Comparison of ENCODE assay signal across 36 mouse cellular contexts in genomic region chr8:72042493-72042892, GRCm38 (mm10). TPM values are rescaled to one million over a fixed set of nuclear protein-coding genes. Genes with fewer than 3 reads are reported as not detected.
DNase-seq lines count a peak whose midpoint lies in the region; ATAC-seq and TF ChIP-seq lines count a peak whose summit lies in the region.
"Had no signal": no experiment of that assay in that cellular context is flagged by ENCODE, and none has a peak within 500 bp of the region (broad histone marks: within the 10 kb centered on the region; RNA-seq: fewer than 3 reads in every experiment).

No protein-coding gene starts in this region.

- no peak overlapping the region for H3K4me3 ChIP-seq in limb, embryonic 11.5 days (ENCODE audit: low read depth, low read length)
- H3K4me3 ChIP-seq in limb, embryonic 10.5 days: no peak overlapping the region
- H3K4me3 ChIP-seq in bone marrow, adult 2 months (replicated peaks; ENCODE audit: control insufficient read depth, low read depth, low read length): no peak overlapping the region
- H3K4me3 ChIP-seq in kidney, embryonic 16.5 days (ENCODE audit: low read length): no peak overlapping the region
- H3K4me3 ChIP-seq: embryonic facial prominence, embryonic 12.5 days; embryonic facial prominence, embryonic 15.5 days; gastrocnemius, adult 2 months; heart, embryonic 12.5 days; heart, embryonic 15.5 days had no signal

- DNase-seq in limb, embryonic 11.5 days (ENCODE audit: low spot score): peak; percentile 12
- DNase-seq in limb, embryonic 10.5 days (ENCODE audit: low spot score): no peak
- DNase-seq in layer of hippocampus, postnatal 10 days (ENCODE audit: low spot score in 2 of 2): no peak
- DNase-seq in kidney, postnatal 25 days: no peak
- DNase-seq: adrenal gland, adult 2 months; adrenal gland, postnatal 14 days; cerebellum, adult 11-12 months; cerebellum, adult 8-10 months; cerebellum, postnatal 10 days; cerebellum, postnatal 36 days; forebrain, postnatal 0 days; gastrocnemius, adult 2 months; gastrocnemius, postnatal 14 days; heart, postnatal 10 days; heart, postnatal 36 days had no signal

- no peak for TF ChIP-seq CTCF in bone marrow, adult 2 months (IDR thresholded peaks at IDR 0.05; ENCODE audit: control insufficient read depth, insufficient read depth, low read length)

- 91% methylated on average over 1 of the region's 1 CpGs for WGBS in limb, embryonic 11.5 days
- 79% methylated on average over 1 of the region's 1 CpGs for WGBS in limb, embryonic 10.5 days
- WGBS in bone marrow, adult 2 months: 34% methylated on average over 1 of the region's 1 CpGs
- 79% methylated on average over 1 of the region's 1 CpGs for WGBS in kidney, embryonic 16.5 days

- no peaks in the 10 kb centered on the region for H3K4me1 ChIP-seq in limb, embryonic 11.5 days (ENCODE audit: control insufficient read depth, insufficient read depth, low read length)
- H3K4me1 ChIP-seq in limb, embryonic 10.5 days: no peaks in the 10 kb centered on the region
- H3K4me1 ChIP-seq in bone marrow, adult 2 months (ENCODE audit: control insufficient read depth, insufficient read depth, low read length): 0 out of 2 replicates have a peak, but pooled peaks cover 1% of the 10 kb centered on the region
- H3K4me1 ChIP-seq in kidney, embryonic 16.5 days (ENCODE audit: insufficient read depth, low read length): no peaks in the 10 kb centered on the region
- H3K4me1 ChIP-seq: embryonic facial prominence, embryonic 12.5 days; embryonic facial prominence, embryonic 15.5 days; heart, embryonic 12.5 days; heart, embryonic 15.5 days had no signal

- ATAC-seq in limb, embryonic 11.5 days (ENCODE audit: insufficient number of reproducible peaks, low FRiP score, low TSS enrichment, low read depth): no peak
- ATAC-seq in hematopoietic stem cell, adult 5-6 weeks (replicated peaks in 1 of 2; ENCODE audit: insufficient read depth in 1 of 2, low FRiP score in 2 of 2, low TSS enrichment in 1 of 2, low read depth in 1 of 2, poor library complexity in 2 of 2, severe bottlenecking in 2 of 2): peak; percentile 49 to 62; a peak in 3 of 4 replicates
- ATAC-seq in neutrophil, adult 5-6 weeks (ENCODE audit: extremely low read depth, insufficient number of reproducible peaks, low FRiP score, poor library complexity, severe bottlenecking): peak; percentile 71
- ATAC-seq in kidney, embryonic 16.5 days (ENCODE audit: low FRiP score, low TSS enrichment): no peak
- ATAC-seq: CD4-positive, CD25-positive, alpha-beta regulatory T cell, adult 4 months; forebrain, embryonic 14.5 days; forebrain, postnatal 0 days; hindbrain, postnatal 0 days; inflammation-experienced regulatory T-cells, adult 6 months had no signal

- TF ChIP-seq POLR2A in bone marrow, adult 2 months (IDR thresholded peaks at IDR 0.05; ENCODE audit: borderline replicate concordance, control insufficient read depth, low read depth, low read length): no peak

- H3K27ac ChIP-seq in limb, embryonic 11.5 days (replicated peaks; ENCODE audit: low read depth, low read length): no peak overlapping the region
- H3K27ac ChIP-seq in limb, embryonic 10.5 days: no peak overlapping the region
- peak overlapping the region; percentile 56; the same call in 1 of the 2 replicates for H3K27ac ChIP-seq in bone marrow, adult 2 months (ENCODE audit: control insufficient read depth, insufficient read depth, low read depth, low read length, poor library complexity)
- no peak overlapping the region for H3K27ac ChIP-seq in kidney, embryonic 16.5 days (ENCODE audit: low read length)
- H3K27ac ChIP-seq: embryonic facial prominence, embryonic 12.5 days; embryonic facial prominence, embryonic 15.5 days; gastrocnemius, adult 2 months; heart, embryonic 15.5 days; hindbrain, embryonic 14.5 days; hindbrain, postnatal 0 days had no signal

- no peaks in the 10 kb centered on the region for H3K36me3 ChIP-seq in limb, embryonic 11.5 days (ENCODE audit: control insufficient read depth, insufficient read depth, low read length)
- H3K36me3 ChIP-seq in limb, embryonic 10.5 days: no peaks in the 10 kb centered on the region
- H3K36me3 ChIP-seq in kidney, embryonic 16.5 days (ENCODE audit: insufficient read depth, low read length): no peaks in the 10 kb centered on the region
- H3K36me3 ChIP-seq: embryonic facial prominence, embryonic 12.5 days; embryonic facial prominence, embryonic 15.5 days; heart, embryonic 12.5 days; heart, embryonic 15.5 days had no signal

- H3K9ac ChIP-seq in limb, embryonic 11.5 days (ENCODE audit: low read length): no peak overlapping the region
- H3K9ac ChIP-seq in kidney, embryonic 16.5 days (replicated peaks; ENCODE audit: low read length): no peak overlapping the region
- H3K9ac ChIP-seq: embryonic facial prominence, embryonic 12.5 days; embryonic facial prominence, embryonic 15.5 days; forebrain, postnatal 0 days; heart, embryonic 12.5 days; heart, embryonic 15.5 days; hindbrain, embryonic 14.5 days had no signal

- H3K9me3 ChIP-seq in limb, embryonic 11.5 days (ENCODE audit: control insufficient read depth, low read length): no peaks in the 10 kb centered on the region
- H3K9me3 ChIP-seq in limb, embryonic 10.5 days (replicated peaks): no peaks in the 10 kb centered on the region
- no peaks in the 10 kb centered on the region for H3K9me3 ChIP-seq in kidney, embryonic 16.5 days (ENCODE audit: low read length)
- H3K9me3 ChIP-seq: embryonic facial prominence, embryonic 12.5 days; embryonic facial prominence, embryonic 15.5 days; heart, embryonic 12.5 days; heart, embryonic 15.5 days had no signal

- H3K4me2 ChIP-seq in limb, embryonic 11.5 days (ENCODE audit: low read depth, severe bottlenecking): no peak overlapping the region
- H3K4me2 ChIP-seq in kidney, embryonic 16.5 days (replicated peaks; ENCODE audit: low read depth, low read length): no peak overlapping the region
- H3K4me2 ChIP-seq: embryonic facial prominence, embryonic 12.5 days; embryonic facial prominence, embryonic 15.5 days; heart, embryonic 12.5 days; heart, embryonic 15.5 days; hindbrain, embryonic 14.5 days had no signal

- no peaks in the 10 kb centered on the region for H3K27me3 ChIP-seq in limb, embryonic 11.5 days (ENCODE audit: control insufficient read depth, insufficient read depth, low read length)
- H3K27me3 ChIP-seq in limb, embryonic 10.5 days (ENCODE audit: low read depth, poor library complexity, severe bottlenecking): no peaks in the 10 kb centered on the region
- H3K27me3 ChIP-seq in kidney, embryonic 16.5 days (ENCODE audit: insufficient read depth, low read length): no peaks in the 10 kb centered on the region
- H3K27me3 ChIP-seq: embryonic facial prominence, embryonic 12.5 days; embryonic facial prominence, embryonic 15.5 days; heart, embryonic 12.5 days; heart, embryonic 15.5 days had no signal

RNA-seq across cellular contexts. Expression of gene Olfr372, which starts 1.5 kb away (rescaled TPM):
- polyA plus RNA-seq in limb, embryonic 11.5 days (2014; fragmentation: Nextera tagmentation; extraction: Ambion mirVana): not detected in 2 replicates
- not detected in 2 replicates for polyA plus RNA-seq in limb, embryonic 10.5 days (2016; fragmentation: Nextera tagmentation; extraction: Ambion mirVana)
- polyA plus RNA-seq in bone marrow, adult 2 months (2011; ENCODE audit: insufficient read depth, insufficient read length, low replicate concordance, missing spikeins): not detected in 2 replicates
- total RNA-seq in hematopoietic stem cell, adult 5-6 weeks (2017): not detected in 2 replicates
- total RNA-seq in neutrophil, adult 5-6 weeks (2017): 0.12 and 0.47 TPM in 2 replicates
- total RNA-seq in layer of hippocampus, postnatal 10 days (2021): not detected
- not detected in 2 replicates for polyA plus RNA-seq in kidney, embryonic 16.5 days (2015; fragmentation: Nextera tagmentation; extraction: Ambion mirVana)
- total RNA-seq: adrenal gland, adult 2 months; adrenal gland, postnatal 14 days; adrenal gland, postnatal 4 days; forebrain, postnatal 0 days; gastrocnemius, adult 2 months; gastrocnemius, postnatal 14 days; heart, adult 8-10 months; heart, postnatal 10 days; heart, postnatal 36 days; hindbrain, postnatal 0 days had no signal
- polyA plus RNA-seq: adrenal gland, adult 2 months; brain, embryonic 14.5 days; C2C12; embryonic facial prominence, embryonic 12.5 days; embryonic facial prominence, embryonic 15.5 days; forebrain, embryonic 11.5 days; forebrain, embryonic 14.5 days; forebrain, postnatal 0 days; frontal cortex, adult 2 months; gonadal fat pad, adult 2 months; heart, embryonic 12.5 days; heart, embryonic 15.5 days; hindbrain, embryonic 11.5 days; hindbrain, embryonic 14.5 days; hindbrain, postnatal 0 days; inflammation-experienced regulatory T-cells, adult 6 months had no signal

RNA-seq across cellular contexts. Expression of gene Cyp4f18, which starts 33.1 kb away (rescaled TPM):
- 0.30 and 1.0 TPM in 2 replicates for polyA plus RNA-seq in limb, embryonic 11.5 days (2014; fragmentation: Nextera tagmentation; extraction: Ambion mirVana)
- 0.58 and 0.71 TPM in 2 replicates for polyA plus RNA-seq in limb, embryonic 10.5 days (2016; fragmentation: Nextera tagmentation; extraction: Ambion mirVana)
- polyA plus RNA-seq in bone marrow, adult 2 months (2011; ENCODE audit: insufficient read depth, insufficient read length, low replicate concordance, missing spikeins): 48.0 and 160 TPM in 2 replicates
- total RNA-seq in hematopoietic stem cell, adult 5-6 weeks (2017): 1.3 and 3.4 TPM in 2 replicates
- total RNA-seq in neutrophil, adult 5-6 weeks (2017): 257 and 280 TPM in 2 replicates
- not detected for total RNA-seq in layer of hippocampus, postnatal 10 days (2021)
- polyA plus RNA-seq in kidney, embryonic 16.5 days (2015; fragmentation: Nextera tagmentation; extraction: Ambion mirVana): 1.8 and 1.9 TPM in 2 replicates
- total RNA-seq: forebrain, postnatal 0 days; hindbrain, postnatal 0 days had no signal
- polyA plus RNA-seq: C2C12 had no signal

RNA-seq across cellular contexts. Expression of gene Olfr373, which starts 40.5 kb away (rescaled TPM):
- polyA plus RNA-seq in limb, embryonic 11.5 days (2014; fragmentation: Nextera tagmentation; extraction: Ambion mirVana): 0.04 TPM in 1 of 2 replicates, not detected in the other
- polyA plus RNA-seq in limb, embryonic 10.5 days (2016; fragmentation: Nextera tagmentation; extraction: Ambion mirVana): 0.04 TPM in 1 of 2 replicates, not detected in the other
- polyA plus RNA-seq in bone marrow, adult 2 months (2011; ENCODE audit: insufficient read depth, insufficient read length, low replicate concordance, missing spikeins): not detected in 2 replicates
- not detected in 2 replicates for total RNA-seq in hematopoietic stem cell, adult 5-6 weeks (2017)
- 0.61 TPM in 1 of 2 replicates, not detected in the other for total RNA-seq in neutrophil, adult 5-6 weeks (2017)
- not detected for total RNA-seq in layer of hippocampus, postnatal 10 days (2021)
- polyA plus RNA-seq in kidney, embryonic 16.5 days (2015; fragmentation: Nextera tagmentation; extraction: Ambion mirVana): 0.04 TPM in 1 of 2 replicates, not detected in the other
- total RNA-seq: adrenal gland, adult 2 months; adrenal gland, postnatal 14 days; forebrain, postnatal 0 days; gastrocnemius, adult 2 months; gastrocnemius, postnatal 14 days; heart, adult 8-10 months; heart, postnatal 10 days; heart, postnatal 36 days; hindbrain, postnatal 0 days had no signal
- polyA plus RNA-seq: adrenal gland, adult 2 months; brain, embryonic 14.5 days; C2C12; embryonic facial prominence, embryonic 12.5 days; forebrain, embryonic 11.5 days; forebrain, embryonic 14.5 days; forebrain, postnatal 0 days; frontal cortex, adult 2 months; gonadal fat pad, adult 2 months; heart, embryonic 12.5 days; heart, embryonic 15.5 days; hindbrain, embryonic 11.5 days; hindbrain, embryonic 14.5 days had no signal

Comparison
In these comparisons a context has a peak if more than half of its experiments do, and no peak if none do; other contexts are left out.
1. ATAC-seq: peak in hematopoietic stem cell, adult 5-6 weeks (2 of 2) and neutrophil, adult 5-6 weeks (single experiment); none in limb, embryonic 11.5 days (single experiment) and kidney, embryonic 16.5 days (single experiment).
2. RNA of gene Cyp4f18, which starts 33.1 kb away (polyA plus RNA-seq): 48.0 to 160 TPM in bone marrow, adult 2 months; 1.8 to 1.9 TPM in kidney, embryonic 16.5 days, 0.30 to 1.0 TPM in limb, embryonic 11.5 days and 0.58 to 0.71 TPM in limb, embryonic 10.5 days; every median in the first group is over 10 times any median in the second.